Mouse (Mus musculus): Measurements from ENCODE around the gene DXBay18. TPM values are rescaled to one million over a fixed set of nuclear protein-coding genes. Genes with fewer than 3 reads are reported as not detected.
"Not testable (repeated sequence)": the region's sequence is repeated elsewhere in the genome, so short reads cannot be mapped to it uniquely, and the experiment has no call there.

The DXBay18 gene
- polyA plus RNA-seq (2015; fragmentation: Nextera tagmentation; extraction: Ambion mirVana) = 0.64 TPM in 1 of 2 replicates, not detected in the other

GRCm38 (mm10) chrX:73149350-73149749 lies at the start of gene DXBay18:
TSS of gene DXBay18 (minus strand) at chrX:73149450.
- not testable (repeated sequence) for H3K27ac ChIP-seq (replicated peaks); H3K9ac ChIP-seq; ATAC-seq (ENCODE audit: low FRiP score, low read depth); H3K4me3 ChIP-seq; H3K4me2 ChIP-seq; H3K36me3 ChIP-seq; H3K27me3 ChIP-seq; H3K9me3 ChIP-seq; H3K4me1 ChIP-seq (replicated peaks)
- WGBS = no CpG with 5 or more reads among the region's 7 CpGs

GRCm38 (mm10) chrX:73191934-73192333 lies 42.7 kb upstream of the DXBay18 start, which contains the start of gene Xlr3b:
TSS of gene Xlr3b (plus strand) at chrX:73192207.
- WGBS = 80% methylated on average over 12 of the region's 12 CpGs
- not testable (repeated sequence) for H3K4me3 ChIP-seq; H3K9me3 ChIP-seq; H3K36me3 ChIP-seq; H3K27ac ChIP-seq (replicated peaks); H3K4me1 ChIP-seq (replicated peaks); H3K4me2 ChIP-seq; H3K9ac ChIP-seq; H3K27me3 ChIP-seq
- peak; percentile 61; the same call in 1 of the 2 replicates for ATAC-seq (ENCODE audit: low FRiP score, low read depth)

- not testable (repeated sequence) for H3K4me3 ChIP-seq; ATAC-seq (ENCODE audit: low FRiP score, low read depth); H3K9me3 ChIP-seq; H3K4me1 ChIP-seq (replicated peaks); H3K36me3 ChIP-seq; H3K27me3 ChIP-seq; H3K9ac ChIP-seq; H3K27ac ChIP-seq (replicated peaks); H3K4me2 ChIP-seq
- WGBS = 90% methylated on average over 6 of the region's 15 CpGs
Observed at GRCm38 (mm10) chrX:73176889-73177288, 27.6 kb upstream of the DXBay18 start, which contains the start of gene Spin2d. TSS of gene Spin2d (minus strand) at chrX:73176989.

GRCm38 (mm10) chrX:73148496-73148895 lies 754 bp downstream of the DXBay18 start, which contains the start of gene Xlr5b:
TSS of gene Xlr5b (plus strand) at chrX:73148796.
- not testable (repeated sequence) for ATAC-seq (ENCODE audit: low FRiP score, low read depth); H3K36me3 ChIP-seq; H3K27ac ChIP-seq (replicated peaks); H3K9ac ChIP-seq; H3K9me3 ChIP-seq; H3K4me3 ChIP-seq; H3K4me1 ChIP-seq (replicated peaks); H3K27me3 ChIP-seq; H3K4me2 ChIP-seq
- no CpG with 5 or more reads among the region's 20 CpGs for WGBS

- not testable (repeated sequence) for H3K9me3 ChIP-seq; H3K27ac ChIP-seq (replicated peaks); H3K4me2 ChIP-seq; H3K36me3 ChIP-seq; H3K4me1 ChIP-seq (replicated peaks); H3K4me3 ChIP-seq; H3K9ac ChIP-seq; H3K27me3 ChIP-seq
- no CpG with 5 or more reads among the region's 7 CpGs for WGBS
- peak; percentile 87 for ATAC-seq (ENCODE audit: low FRiP score, low read depth)
Observed at GRCm38 (mm10) chrX:73143218-73143618, 6.0 kb downstream of the DXBay18 start.

GRCm38 (mm10) chrX:73122859-73123829 lies 26.1 kb downstream of the DXBay18 start:
- H3K9me3 ChIP-seq = not testable (repeated sequence)

GRCm38 (mm10) chrX:73116747-73117146 lies 32.5 kb downstream of the DXBay18 start, which contains the start of gene Gm14685:
TSS of gene Gm14685 (plus strand) at chrX:73117047.
- ATAC-seq (ENCODE audit: low FRiP score, low read depth); H3K4me3 ChIP-seq; H3K9ac ChIP-seq; H3K4me2 ChIP-seq; H3K27ac ChIP-seq (replicated peaks); H3K9me3 ChIP-seq; H3K36me3 ChIP-seq; H3K4me1 ChIP-seq (replicated peaks); H3K27me3 ChIP-seq: not testable (repeated sequence)
- WGBS = no CpG with 5 or more reads among the region's 7 CpGs

More at GRCm38 (mm10) chrX:73122859-73123829, 26.1 kb downstream of the DXBay18 start:
- not testable (repeated sequence) for H3K4me2 ChIP-seq; H3K4me3 ChIP-seq; H3K4me1 ChIP-seq (replicated peaks); H3K36me3 ChIP-seq; H3K27ac ChIP-seq (replicated peaks); H3K9ac ChIP-seq; H3K27me3 ChIP-seq
- peak; percentile 87 for ATAC-seq (ENCODE audit: low FRiP score, low read depth)
- no CpG with 5 or more reads among the region's 12 CpGs for WGBS

- H3K4me1 ChIP-seq (replicated peaks); H3K36me3 ChIP-seq; H3K4me2 ChIP-seq; ATAC-seq (ENCODE audit: low FRiP score, low read depth); H3K9ac ChIP-seq; H3K27me3 ChIP-seq; H3K27ac ChIP-seq (replicated peaks); H3K4me3 ChIP-seq; H3K9me3 ChIP-seq: not testable (repeated sequence)
- WGBS = 77% methylated on average over 12 of the region's 13 CpGs
Observed at GRCm38 (mm10) chrX:73096941-73097508, 52.2 kb downstream of the DXBay18 start, which contains the start of gene Xlr3a. TSS of gene Xlr3a (minus strand) at chrX:73097095.

Other genes starting within 250 kb of the DXBay18 start
- gene Cetn2, start 231.0 kb downstream of the DXBay18 start, polyA plus RNA-seq (2015; fragmentation: Nextera tagmentation; extraction: Ambion mirVana) = 67.1 and 73.8 TPM in 2 replicates
- 48.9 and 49.2 TPM in 2 replicates for gene Nsdhl, start 230.9 kb downstream of the DXBay18 start, polyA plus RNA-seq (2015; fragmentation: Nextera tagmentation; extraction: Ambion mirVana)
- 0.79 and 0.87 TPM in 2 replicates for gene Zfp185, start 162.1 kb downstream of the DXBay18 start, polyA plus RNA-seq (2015; fragmentation: Nextera tagmentation; extraction: Ambion mirVana)
- gene Pnma5, start 112.3 kb downstream of the DXBay18 start, polyA plus RNA-seq (2015; fragmentation: Nextera tagmentation; extraction: Ambion mirVana) = 0.08 and 0.17 TPM in 2 replicates
- 4.2 and 5.0 TPM in 2 replicates for gene Pnma3, start 84.7 kb downstream of the DXBay18 start, polyA plus RNA-seq (2015; fragmentation: Nextera tagmentation; extraction: Ambion mirVana)
- 0.68 and 0.74 TPM in 2 replicates for gene Xlr4a, start 67.0 kb downstream of the DXBay18 start, polyA plus RNA-seq (2015; fragmentation: Nextera tagmentation; extraction: Ambion mirVana)
- gene Xlr3a, start 52.4 kb downstream of the DXBay18 start, polyA plus RNA-seq (2015; fragmentation: Nextera tagmentation; extraction: Ambion mirVana) = 4.3 and 5.7 TPM in 2 replicates
- gene Gm14685, start 32.4 kb downstream of the DXBay18 start, polyA plus RNA-seq (2015; fragmentation: Nextera tagmentation; extraction: Ambion mirVana) = 0.52 and 1.2 TPM in 2 replicates
- not detected in 2 replicates for gene Xlr5b, start 654 bp downstream of the DXBay18 start, polyA plus RNA-seq (2015; fragmentation: Nextera tagmentation; extraction: Ambion mirVana)
- gene Spin2d, start 27.5 kb upstream of the DXBay18 start, polyA plus RNA-seq (2015; fragmentation: Nextera tagmentation; extraction: Ambion mirVana) = not detected in 2 replicates
- 15.5 and 18.1 TPM in 2 replicates for gene Xlr3b, start 42.8 kb upstream of the DXBay18 start, polyA plus RNA-seq (2015; fragmentation: Nextera tagmentation; extraction: Ambion mirVana)
- 0.27 and 1.1 TPM in 2 replicates for gene Xlr4b, start 64.9 kb upstream of the DXBay18 start, polyA plus RNA-seq (2015; fragmentation: Nextera tagmentation; extraction: Ambion mirVana)
- gene F8a, start 78.8 kb upstream of the DXBay18 start, polyA plus RNA-seq (2015; fragmentation: Nextera tagmentation; extraction: Ambion mirVana) = 34.6 and 35.7 TPM in 2 replicates
- gene Xlr4c, start 93.7 kb upstream of the DXBay18 start, polyA plus RNA-seq (2015; fragmentation: Nextera tagmentation; extraction: Ambion mirVana) = 0.43 and 0.49 TPM in 2 replicates
- gene Xlr3c, start 115.9 kb upstream of the DXBay18 start, polyA plus RNA-seq (2015; fragmentation: Nextera tagmentation; extraction: Ambion mirVana) = 0.25 and 0.28 TPM in 2 replicates
- 0.19 TPM in 1 of 2 replicates, not detected in the other for gene Xlr5a, start 143.5 kb upstream of the DXBay18 start, polyA plus RNA-seq (2015; fragmentation: Nextera tagmentation; extraction: Ambion mirVana)
- not detected in 2 replicates for gene Xlr5c, start 143.5 kb upstream of the DXBay18 start, polyA plus RNA-seq (2015; fragmentation: Nextera tagmentation; extraction: Ambion mirVana)
- gene Gm45015, start 187.4 kb upstream of the DXBay18 start, polyA plus RNA-seq (2015; fragmentation: Nextera tagmentation; extraction: Ambion mirVana) = not detected in 2 replicates
- gene Zfp275, start 193.2 kb upstream of the DXBay18 start, polyA plus RNA-seq (2015; fragmentation: Nextera tagmentation; extraction: Ambion mirVana) = 10.4 and 10.8 TPM in 2 replicates
- not detected in 2 replicates for gene Gm18336, start 249.3 kb upstream of the DXBay18 start, polyA plus RNA-seq (2015; fragmentation: Nextera tagmentation; extraction: Ambion mirVana)

Data from hindbrain, embryonic 15.5 days (tissue).